In the genomic region with DNA sequence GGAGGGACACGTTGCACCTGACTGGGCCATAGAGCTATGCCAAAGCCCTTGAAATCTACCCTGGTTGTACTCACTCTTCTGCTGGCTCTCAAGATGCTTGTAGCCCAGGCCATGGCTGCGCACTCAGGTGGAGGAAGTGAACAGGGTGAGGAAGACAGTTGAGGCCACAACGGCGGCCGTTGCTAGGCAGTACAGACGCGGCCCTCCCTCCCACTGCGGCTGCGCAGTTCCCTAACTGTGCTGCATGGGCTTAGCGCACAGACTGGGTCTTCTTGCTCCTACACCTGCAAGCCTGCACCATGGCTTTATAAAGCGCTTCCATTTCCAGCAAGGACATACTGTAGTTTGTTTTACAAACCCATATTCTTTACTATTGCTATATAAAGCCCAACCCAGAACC, we compare ENCODE assay signal across 32 mouse cellular contexts. TPM values are rescaled to one million over a fixed set of nuclear protein-coding genes. Genes with fewer than 3 reads are reported as not detected.
DNase-seq lines count a peak whose midpoint lies in the region; ATAC-seq and TF ChIP-seq lines count a peak whose summit lies in the region.
"Had no signal": no experiment of that assay in that cellular context is flagged by ENCODE, and none has a peak within 500 bp of the region (broad histone marks: within the 10 kb centered on the region; RNA-seq: fewer than 3 reads in every experiment).

A gene (minus strand): TSS at position 223 of the 400 bp plus-strand sequence.

- H3K4me2 ChIP-seq in forebrain, embryonic 13.5 days: no peak within 1 kb of the TSS
- H3K4me2 ChIP-seq: embryonic facial prominence, embryonic 13.5 days; forebrain, embryonic 12.5 days; heart, embryonic 13.5 days; hindbrain, embryonic 14.5 days had no signal

- peak; percentile 42 for DNase-seq in ES-CJ7 (ENCODE audit: low read depth, low spot score)
- DNase-seq in ZHBTc4 (ENCODE audit: low read depth, low spot score): peak; percentile 85
- peak; percentile 46 for DNase-seq in testis, postnatal 10 days (ENCODE audit: low spot score)
- DNase-seq in kidney, adult 11 months: no peak
- DNase-seq in heart, embryonic 10.5 days (ENCODE audit: low spot score): no peak
- DNase-seq: adrenal gland, postnatal 10 days; adrenal gland, postnatal 36 days; B cell, adult 2 months; cerebellum, adult 18-20 months; cerebellum, adult 9-10 months; cerebellum, postnatal 25 days; embryo, embryonic 11 days; gastrocnemius, adult 2 months; gastrocnemius, postnatal 14 days; heart, adult 18-20 months; heart, postnatal 14 days; heart, postnatal 4 days had no signal

- H3K27me3 ChIP-seq in E14TG2a.4 (ENCODE audit: insufficient read depth, low read length): no peaks in the 10 kb centered on the region
- no peaks in the 10 kb centered on the region for H3K27me3 ChIP-seq in forebrain, embryonic 13.5 days
- H3K27me3 ChIP-seq in heart, embryonic 10.5 days (ENCODE audit: insufficient read depth, poor library complexity, severe bottlenecking): no peaks in the 10 kb centered on the region
- H3K27me3 ChIP-seq: CH12.LX; embryonic facial prominence, embryonic 13.5 days; forebrain, embryonic 12.5 days; heart, embryonic 13.5 days had no signal

- WGBS in forebrain, embryonic 13.5 days: 94% methylated on average over 11 of the region's 11 CpGs
- WGBS in heart, embryonic 10.5 days: 92% methylated on average over 11 of the region's 11 CpGs

- no peak for TF ChIP-seq CTCF in E14TG2a.4 (conservative IDR thresholded peaks at IDR 0.05; ENCODE audit: low read length)

- no peak for ATAC-seq in forebrain, embryonic 13.5 days
- ATAC-seq: forebrain, embryonic 16.5 days; hindbrain, postnatal 0 days; inflammation-experienced regulatory T-cells, adult 6 months; intestine, embryonic 16.5 days had no signal

- peaks cover 34% of the 10 kb centered on the region for H3K36me3 ChIP-seq in E14TG2a.4 (ENCODE audit: insufficient read depth, low read length)
- H3K36me3 ChIP-seq in forebrain, embryonic 13.5 days (ENCODE audit: poor library complexity, severe bottlenecking): peaks cover 26% of the 10 kb centered on the region
- peaks cover 34% of the 10 kb centered on the region for H3K36me3 ChIP-seq in heart, embryonic 10.5 days

- H3K4me3 ChIP-seq in E14TG2a.4 (replicated peaks; ENCODE audit: low read length): peak within 1 kb of the TSS; percentile 70
- H3K4me3 ChIP-seq in forebrain, embryonic 13.5 days: no peak within 1 kb of the TSS
- H3K4me3 ChIP-seq in heart, embryonic 10.5 days: no peak within 1 kb of the TSS
- H3K4me3 ChIP-seq: embryonic facial prominence, embryonic 10.5 days; embryonic facial prominence, embryonic 13.5 days; erythroblast, embryonic 14.5 days; forebrain, embryonic 12.5 days; gastrocnemius, adult 2 months; heart, embryonic 13.5 days had no signal

- H3K4me1 ChIP-seq in E14TG2a.4 (replicated peaks; ENCODE audit: low read depth, low read length): peaks cover 73% of the 10 kb centered on the region
- H3K4me1 ChIP-seq in forebrain, embryonic 13.5 days: no peaks in the 10 kb centered on the region
- H3K4me1 ChIP-seq in heart, embryonic 10.5 days: peaks cover 23% of the 10 kb centered on the region
- H3K4me1 ChIP-seq: forebrain, embryonic 12.5 days had no signal

- no peak within 1 kb of the TSS for H3K9ac ChIP-seq in forebrain, embryonic 13.5 days
- H3K9ac ChIP-seq: embryonic facial prominence, embryonic 13.5 days; forebrain, embryonic 12.5 days; heart, embryonic 13.5 days; hindbrain, embryonic 14.5 days had no signal

- no peaks in the 10 kb centered on the region for H3K9me3 ChIP-seq in E14TG2a.4 (ENCODE audit: low read length)
- H3K9me3 ChIP-seq in forebrain, embryonic 13.5 days (replicated peaks): no peaks in the 10 kb centered on the region
- H3K9me3 ChIP-seq in heart, embryonic 10.5 days: no peaks in the 10 kb centered on the region
- H3K9me3 ChIP-seq: embryonic facial prominence, embryonic 10.5 days; embryonic facial prominence, embryonic 13.5 days; forebrain, embryonic 12.5 days; heart, embryonic 13.5 days had no signal

- H3K27ac ChIP-seq in forebrain, embryonic 13.5 days: no peak within 1 kb of the TSS
- H3K27ac ChIP-seq in heart, embryonic 10.5 days: no peak within 1 kb of the TSS
- H3K27ac ChIP-seq: embryonic facial prominence, embryonic 10.5 days; embryonic facial prominence, embryonic 13.5 days; forebrain, embryonic 12.5 days; gastrocnemius, adult 2 months; heart, embryonic 13.5 days; hindbrain, embryonic 14.5 days had no signal

RNA-seq across cellular contexts. Expression of the gene that starts here (rescaled TPM):
- 0.11 TPM in 1 of 2 replicates, not detected in the other for polyA plus RNA-seq in forebrain, embryonic 13.5 days (2015; fragmentation: Nextera tagmentation; extraction: Ambion mirVana)
- not detected in 2 replicates for polyA plus RNA-seq in heart, embryonic 10.5 days (2016; fragmentation: Nextera tagmentation; extraction: Ambion mirVana)
- polyA plus RNA-seq: embryonic facial prominence, embryonic 10.5 days; embryonic facial prominence, embryonic 13.5 days; erythroblast, embryonic 14.5 days; forebrain, embryonic 16.5 days; heart, embryonic 13.5 days; heart, embryonic 16.5 days; hindbrain, embryonic 11.5 days; hindbrain, postnatal 0 days; inflammation-experienced regulatory T-cells, adult 6 months; intestine, embryonic 16.5 days had no signal

Comparison
In these comparisons a context has a peak if more than half of its experiments do, and no peak if none do; other contexts are left out.
1. DNase-seq: peak in ES-CJ7 (single experiment), ZHBTc4 (single experiment) and testis, postnatal 10 days (single experiment); none in kidney, adult 11 months (single experiment) and heart, embryonic 10.5 days (single experiment).